Mouse (Mus musculus): Measurements from ENCODE around the gene Akain1. TPM values are rescaled to one million over a fixed set of nuclear protein-coding genes. Genes with fewer than 3 reads are reported as not detected.

Akain1 gene
- polyA plus RNA-seq, 2 experiments, result not detected

GRCm38 (mm10) chr17:69438486-69438885 lies 640 bp upstream of the Akain1 start:
- Histone ChIP-seq H3K27me3 (ENCODE audit: control insufficient read depth, insufficient read depth, low read length) (peaks cover 29% of the 10 kb centered on the region), H3K9ac (replicated peaks) (no peak overlapping the region), H3K4me3 (ENCODE audit: insufficient read depth in 1 of 2, low read depth in 2 of 2, low read length in 2 of 2) (no peak overlapping the region)

DNA sequence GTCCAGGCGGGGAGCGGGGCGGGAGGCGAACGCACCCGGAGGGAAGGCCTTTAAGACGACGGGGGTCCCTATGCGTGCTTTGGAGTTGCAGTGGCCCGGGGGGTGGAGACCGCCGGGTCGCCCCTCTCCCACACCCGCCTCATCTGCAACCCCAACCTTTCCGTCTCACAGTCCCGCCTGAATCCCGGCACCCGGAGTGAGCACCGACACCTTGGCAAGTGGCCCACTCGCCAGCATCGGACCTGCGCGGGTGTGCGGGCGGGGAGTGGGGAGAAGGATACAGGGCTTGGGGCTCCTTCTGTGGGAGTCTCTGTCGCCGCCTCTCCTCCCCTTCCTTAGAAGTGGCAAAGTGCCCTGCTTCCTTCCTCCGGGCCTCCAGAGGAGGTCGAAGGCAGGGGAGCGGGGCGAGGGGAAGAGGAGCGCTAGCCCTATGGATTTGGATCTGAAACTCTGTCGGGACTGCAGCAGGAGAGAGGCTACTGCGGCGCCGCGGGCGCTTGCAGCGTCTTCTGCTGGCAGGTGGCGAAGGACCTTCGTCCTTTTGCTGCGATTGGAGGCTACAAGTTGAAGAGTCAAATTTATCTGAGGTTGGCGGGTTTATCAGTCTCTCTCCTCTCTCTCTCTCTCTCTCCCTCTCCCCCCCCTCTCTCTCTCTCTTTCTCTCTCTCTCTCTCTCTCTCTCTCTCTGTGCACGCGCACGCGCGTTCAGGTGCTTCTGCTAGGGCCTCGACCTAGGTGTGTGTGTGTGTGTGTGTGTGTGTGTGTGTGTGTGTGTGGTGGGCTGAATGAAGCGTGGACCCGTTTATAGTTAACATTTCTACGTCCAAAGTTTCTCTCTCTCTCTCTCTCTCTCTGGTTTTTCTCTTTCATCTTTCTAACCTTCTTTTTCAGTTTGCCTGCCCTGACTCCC lies 700 bp downstream of the Akain1 start:
- Histone ChIP-seq H3K36me3 (replicated peaks; ENCODE audit: control insufficient read depth, insufficient read depth, low read depth) (no peaks in the 10 kb centered on the region), H3K27me3 (ENCODE audit: control insufficient read depth, insufficient read depth, low read length) (peaks cover 29% of the 10 kb centered on the region), H3K9me3 (ENCODE audit: control insufficient read depth, low read length) (no peaks in the 10 kb centered on the region), H3K4me1 (replicated peaks; ENCODE audit: control insufficient read depth in 2 of 2, insufficient read depth in 2 of 2, low read length in 1 of 2) (no peaks in the 10 kb centered on the region), H3K4me2 (ENCODE audit: low read depth) (0 out of 2 replicates have a peak overlapping the region, but pooled peaks have one; percentile 16), H3K4me3 (ENCODE audit: insufficient read depth in 1 of 2, low read depth in 2 of 2, low read length in 2 of 2) (no peak overlapping the region), H3K9ac (replicated peaks) (no peak overlapping the region), H3K27ac (no peak overlapping the region)
- no peak for TF ChIP-seq CTCF (IDR thresholded peaks at IDR 0.05; ENCODE audit: low read depth)
- no peak for TF ChIP-seq EP300 (IDR thresholded peaks at IDR 0.05; ENCODE audit: low read depth)
- 2% methylated on average over 52 of the region's 52 CpGs for WGBS (ENCODE audit: insufficient replicate concordance)
- ATAC-seq (ENCODE audit: insufficient read depth) (peak; percentile 21; the same call in 1 of the 2 replicates), DNase-seq (ENCODE audit: low read depth in 3 of 3, low spot score in 3 of 3) (no peak)

More at GRCm38 (mm10) chr17:69438486-69438885, 640 bp upstream of the Akain1 start:
- DNase-seq (ENCODE audit: low read depth in 3 of 3, low spot score in 3 of 3), result no peak
- Histone ChIP-seq H3K4me2 (ENCODE audit: low read depth) (no peak overlapping the region; the same call in 1 of the 2 replicates), H3K27ac (no peak overlapping the region), H3K4me1 (replicated peaks; ENCODE audit: control insufficient read depth in 2 of 2, insufficient read depth in 2 of 2, low read length in 1 of 2) (no peaks in the 10 kb centered on the region), H3K36me3 (replicated peaks; ENCODE audit: control insufficient read depth, insufficient read depth, low read depth) (no peaks in the 10 kb centered on the region), H3K9me3 (ENCODE audit: control insufficient read depth, low read length) (no peaks in the 10 kb centered on the region)
- 30% methylated on average over 14 of the region's 14 CpGs for WGBS (ENCODE audit: insufficient replicate concordance)
- ATAC-seq (ENCODE audit: insufficient read depth), result no peak
- TF ChIP-seq EP300 (IDR thresholded peaks at IDR 0.05; ENCODE audit: low read depth) (no peak), CTCF (IDR thresholded peaks at IDR 0.05; ENCODE audit: low read depth) (no peak)

DNA sequence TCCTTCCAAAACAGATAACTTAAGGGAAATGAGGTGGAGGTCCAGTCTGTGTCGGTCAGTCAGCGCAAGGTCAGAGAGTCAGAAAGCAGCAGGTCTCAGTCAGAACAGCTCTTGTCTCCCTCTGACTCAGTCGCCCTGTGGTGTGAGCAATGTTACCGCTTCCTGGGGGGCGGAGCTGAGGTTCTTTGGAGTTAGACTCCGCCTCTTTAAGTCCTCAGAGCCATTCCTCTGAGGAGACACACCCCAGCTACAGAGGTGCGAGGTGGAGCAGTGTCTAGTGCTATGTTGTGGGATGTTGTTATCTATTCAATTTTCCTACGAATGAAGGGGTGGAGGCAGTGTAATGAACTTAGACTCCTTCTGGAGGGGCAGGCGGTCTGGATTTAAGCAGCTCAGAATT lies 1.9 kb downstream of the Akain1 start:
- Histone ChIP-seq H3K4me3 (ENCODE audit: insufficient read depth in 1 of 2, low read depth in 2 of 2, low read length in 2 of 2) (no peak overlapping the region), H3K4me1 (replicated peaks; ENCODE audit: control insufficient read depth in 2 of 2, insufficient read depth in 2 of 2, low read length in 1 of 2) (no peaks in the 10 kb centered on the region), H3K9ac (replicated peaks) (no peak overlapping the region), H3K27ac (no peak overlapping the region), H3K27me3 (ENCODE audit: control insufficient read depth, insufficient read depth, low read length) (peaks cover 29% of the 10 kb centered on the region), H3K36me3 (replicated peaks; ENCODE audit: control insufficient read depth, insufficient read depth, low read depth) (no peaks in the 10 kb centered on the region), H3K4me2 (ENCODE audit: low read depth) (no peak overlapping the region), H3K9me3 (ENCODE audit: control insufficient read depth, low read length) (no peaks in the 10 kb centered on the region)
- WGBS (ENCODE audit: insufficient replicate concordance), result 10% methylated on average over 9 of the region's 9 CpGs
- no peak for TF ChIP-seq CTCF (IDR thresholded peaks at IDR 0.05; ENCODE audit: low read depth)
- TF ChIP-seq EP300 (IDR thresholded peaks at IDR 0.05; ENCODE audit: low read depth), result no peak
- ATAC-seq (ENCODE audit: insufficient read depth), result no peak
- no peak for DNase-seq (ENCODE audit: low read depth in 3 of 3, low spot score in 3 of 3)

DNA sequence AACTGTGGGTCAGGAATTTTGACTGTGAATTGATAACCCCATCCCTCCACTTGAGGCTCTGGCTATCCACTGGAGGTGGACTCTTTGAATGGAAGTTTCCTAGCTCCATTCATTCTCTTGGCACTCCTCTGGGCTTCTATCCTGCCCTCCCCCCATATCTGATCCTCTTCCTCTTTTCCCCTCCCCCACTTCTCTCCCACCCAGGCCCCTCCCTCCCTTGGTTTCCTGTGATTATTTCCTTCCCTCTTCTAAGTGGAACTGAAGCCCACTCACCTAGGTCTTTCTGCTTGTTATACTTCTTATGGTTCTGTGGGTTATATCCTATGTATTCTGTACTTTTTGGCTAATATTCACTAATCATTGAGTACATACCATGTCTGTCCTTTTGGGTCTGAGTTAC lies 9.6 kb downstream of the Akain1 start:
- no peaks in the 10 kb centered on the region for H3K4me1 ChIP-seq (replicated peaks; ENCODE audit: control insufficient read depth in 2 of 2, insufficient read depth in 2 of 2, low read length in 1 of 2)
- TF ChIP-seq CTCF (IDR thresholded peaks at IDR 0.05; ENCODE audit: low read depth) (no peak), EP300 (IDR thresholded peaks at IDR 0.05; ENCODE audit: low read depth) (no peak)

DNA sequence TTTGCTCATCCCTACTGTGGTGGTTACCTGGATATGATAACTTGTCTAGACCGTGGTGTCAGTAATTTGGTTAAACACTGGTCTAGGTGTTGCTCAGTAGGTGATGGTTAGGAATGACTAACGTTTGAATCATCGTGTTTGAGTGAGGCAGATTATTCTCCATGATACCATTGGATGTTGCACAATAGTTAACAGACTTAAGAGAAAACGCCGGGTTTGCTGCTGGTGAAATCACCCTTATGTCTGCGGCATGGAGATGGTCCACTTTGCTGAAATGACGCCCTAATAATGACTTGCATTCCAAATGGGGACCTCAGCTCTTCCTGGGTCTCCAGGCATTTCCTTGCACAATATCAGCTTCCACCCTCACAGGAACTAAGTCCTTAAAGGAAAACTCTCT lies 22.6 kb downstream of the Akain1 start:
- DNase-seq (ENCODE audit: low read depth in 3 of 3, low spot score in 3 of 3) (no peak), ATAC-seq (ENCODE audit: insufficient read depth) (no peak)
- Histone ChIP-seq H3K36me3 (replicated peaks; ENCODE audit: control insufficient read depth, insufficient read depth, low read depth) (no peaks in the 10 kb centered on the region), H3K9me3 (ENCODE audit: control insufficient read depth, low read length) (no peaks in the 10 kb centered on the region), H3K4me3 (ENCODE audit: insufficient read depth in 1 of 2, low read depth in 2 of 2, low read length in 2 of 2) (no peak overlapping the region), H3K4me1 (replicated peaks; ENCODE audit: control insufficient read depth in 2 of 2, insufficient read depth in 2 of 2, low read length in 1 of 2) (no peaks in the 10 kb centered on the region), H3K27me3 (ENCODE audit: control insufficient read depth, insufficient read depth, low read length) (no peaks in the 10 kb centered on the region), H3K27ac (no peak overlapping the region), H3K9ac (replicated peaks) (no peak overlapping the region), H3K4me2 (ENCODE audit: low read depth) (no peak overlapping the region)
- WGBS (ENCODE audit: insufficient replicate concordance), result 71% methylated on average over 7 of the region's 7 CpGs
- TF ChIP-seq EP300 (IDR thresholded peaks at IDR 0.05; ENCODE audit: low read depth) (no peak), CTCF (IDR thresholded peaks at IDR 0.05; ENCODE audit: low read depth) (no peak)

More for the DNA sequence above, 9.6 kb downstream of the Akain1 start:
- no peak overlapping the region for H3K4me3 ChIP-seq (ENCODE audit: insufficient read depth in 1 of 2, low read depth in 2 of 2, low read length in 2 of 2)
- no peak overlapping the region for H3K4me2 ChIP-seq (ENCODE audit: low read depth)
- no peak for ATAC-seq (ENCODE audit: insufficient read depth)
- no peaks in the 10 kb centered on the region for H3K36me3 ChIP-seq (replicated peaks; ENCODE audit: control insufficient read depth, insufficient read depth, low read depth)
- no peak overlapping the region for H3K9ac ChIP-seq (replicated peaks)
- no peaks in the 10 kb centered on the region for H3K9me3 ChIP-seq (ENCODE audit: control insufficient read depth, low read length)
- no peak for DNase-seq (ENCODE audit: low read depth in 3 of 3, low spot score in 3 of 3)
- H3K27me3 ChIP-seq (ENCODE audit: control insufficient read depth, insufficient read depth, low read length), result no peaks in the 10 kb centered on the region
- H3K27ac ChIP-seq, result no peak overlapping the region
